Mouse (Mus musculus) gonadal fat pad, adult 2 months (tissue): ENCODE measurements at regions not wholly inside any gene's neighbourhood (a gene's known extent, or its start where the extent isn't known, plus 50 kb on each side); places are given as distances from the start of the nearest gene placed in this dataset.
"Not testable (repeated sequence)": the region's sequence is repeated elsewhere in the genome, so short reads cannot be mapped to it uniquely, and the experiment has no call there.

Experiments
- DNase-seq: peaks from one replicate; pipeline ENCODE4 v3.0.0-alpha.2; 2012; ENCODE audit warnings: low read depth

DNA sequence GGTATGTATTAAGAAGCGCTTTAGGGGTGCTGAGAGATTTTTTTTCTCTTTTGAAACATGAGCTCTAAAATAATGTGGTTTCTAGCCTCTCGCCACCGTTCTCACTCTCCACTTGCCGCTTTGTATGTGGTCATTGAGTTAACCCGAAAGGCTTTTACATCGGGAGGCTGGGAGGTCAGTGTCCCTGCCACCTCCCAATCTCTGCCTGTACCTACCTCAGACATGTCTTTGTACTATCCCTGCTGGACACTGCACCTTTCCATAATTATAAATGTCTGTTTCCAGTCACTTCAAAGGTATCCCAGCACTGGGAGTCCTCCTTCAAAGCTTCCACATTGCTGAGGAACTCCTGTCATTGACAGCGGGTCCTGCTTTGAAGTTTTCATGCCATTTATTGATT lies 347.6 kb upstream of the Tbc1d2b start:
- no peak for DNase-seq

DNA sequence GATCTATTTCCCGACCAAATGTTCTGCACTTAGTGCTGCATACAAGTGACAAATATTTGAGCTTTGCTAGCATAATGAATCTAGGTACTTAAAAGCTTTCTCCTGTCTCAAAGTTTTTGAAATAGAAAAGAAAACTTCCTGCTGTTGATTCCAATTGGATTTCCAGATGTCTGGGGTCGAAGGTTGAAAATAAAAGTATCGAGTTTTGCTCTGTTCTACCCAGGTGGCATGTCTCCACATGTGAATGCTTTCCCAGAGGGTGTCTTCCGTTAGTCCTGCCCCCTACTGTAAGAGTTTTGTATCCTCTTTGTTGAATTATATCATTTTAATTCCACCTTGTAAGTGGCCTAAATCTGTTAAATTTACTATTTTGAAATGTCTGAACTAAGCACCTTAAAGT lies 327.3 kb upstream of the Tbc1d2b start:
- DNase-seq: no peak

DNA sequence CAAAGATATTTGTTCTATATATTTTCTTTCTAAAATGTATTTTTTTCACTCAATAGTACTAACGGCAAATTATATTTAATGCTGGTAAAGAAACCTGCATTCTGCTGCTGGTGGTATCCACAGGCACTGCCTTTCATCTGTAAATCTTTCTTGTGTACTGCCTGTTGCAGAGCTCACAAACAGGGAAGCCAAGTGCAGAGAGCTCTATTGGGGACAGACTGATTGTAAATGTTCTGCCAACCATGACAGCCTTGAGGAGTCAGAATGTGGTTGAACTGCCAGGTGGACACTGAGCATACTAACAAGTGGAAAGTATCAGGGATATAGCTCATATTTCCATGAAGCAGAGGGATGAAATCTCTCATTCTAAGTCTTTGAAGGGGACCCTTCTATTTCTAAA lies 286.1 kb upstream of the Tbc1d2b start:
- DNase-seq: no peak

DNA sequence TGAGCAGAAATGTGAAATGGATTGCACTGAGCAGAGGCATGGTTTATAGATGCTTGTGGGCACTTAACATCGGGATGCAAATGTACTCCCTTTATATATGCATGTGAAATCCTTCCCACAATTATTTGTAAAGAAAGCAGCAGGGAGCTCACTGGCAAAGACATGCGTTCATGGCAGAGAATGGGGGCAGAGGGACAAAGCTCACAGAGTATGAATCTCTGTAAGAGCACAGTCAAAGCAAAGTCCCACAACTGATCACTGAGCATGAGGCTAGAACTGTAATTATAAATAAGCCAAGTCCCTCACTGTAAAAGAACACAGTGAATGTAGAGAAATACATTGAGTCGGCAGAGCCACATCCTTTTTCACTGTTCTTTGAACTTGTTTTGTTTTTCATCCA lies 285.6 kb upstream of the Tbc1d2b start:
- no peak for DNase-seq

DNA sequence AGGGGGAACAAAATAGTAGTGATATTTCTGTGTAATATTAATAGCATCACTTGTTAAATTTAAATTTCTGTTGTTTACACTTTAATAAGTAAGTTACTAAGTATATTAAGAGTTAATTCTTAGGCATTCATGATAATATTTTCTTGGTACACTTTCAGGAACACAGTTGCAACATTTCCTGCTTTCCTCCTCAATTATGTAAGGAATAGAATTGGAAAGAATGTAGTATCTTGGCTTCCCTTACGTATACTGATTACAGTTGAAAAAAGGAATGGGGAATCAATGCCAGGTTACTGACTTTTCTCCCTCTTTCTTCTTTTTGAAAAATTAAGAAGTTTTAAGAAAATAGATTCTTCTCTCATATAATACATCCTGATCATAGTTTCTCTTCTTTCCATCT lies 277.3 kb upstream of the Tbc1d2b start:
- no peak for DNase-seq

DNA sequence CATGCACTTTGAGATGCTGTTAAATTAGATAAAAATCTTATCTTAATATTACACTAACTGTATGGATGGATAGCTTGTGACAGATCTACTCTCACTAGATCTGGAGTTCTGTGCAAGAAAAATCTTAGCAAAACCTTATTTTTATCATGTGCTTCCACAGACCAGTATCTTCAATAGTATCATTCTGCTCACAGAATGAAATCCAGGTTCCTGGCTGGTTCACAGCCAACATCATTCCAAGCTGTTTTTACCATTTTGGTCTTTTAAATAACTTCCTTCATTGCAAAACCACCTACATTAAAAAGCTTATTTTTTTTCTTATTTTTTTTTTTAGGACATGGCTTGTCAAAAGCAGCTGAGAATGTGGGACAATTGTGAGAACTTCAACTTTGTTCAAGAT lies 276.1 kb upstream of the Tbc1d2b start:
- DNase-seq: no peak

DNA sequence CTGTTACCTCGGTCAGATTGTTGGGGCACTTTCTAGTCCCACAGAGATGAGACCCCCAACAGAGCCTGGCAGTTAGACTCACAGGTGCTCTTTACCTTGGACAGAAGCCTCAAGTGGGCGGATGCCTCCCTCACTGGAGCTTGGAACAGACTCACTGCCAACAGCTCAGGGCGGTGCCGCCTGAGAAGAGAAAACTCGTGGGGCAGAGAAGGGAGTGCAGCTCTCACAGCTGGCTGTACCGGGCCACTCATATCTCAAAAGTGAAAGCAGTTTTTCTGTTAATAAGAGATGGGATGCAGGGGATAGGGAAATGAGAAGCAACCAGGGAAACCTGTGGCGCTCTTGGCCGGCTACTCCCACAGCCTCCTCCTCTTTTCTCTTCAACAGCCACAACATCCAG lies 267.1 kb upstream of the Tbc1d2b start:
- DNase-seq: not testable (repeated sequence)

DNA sequence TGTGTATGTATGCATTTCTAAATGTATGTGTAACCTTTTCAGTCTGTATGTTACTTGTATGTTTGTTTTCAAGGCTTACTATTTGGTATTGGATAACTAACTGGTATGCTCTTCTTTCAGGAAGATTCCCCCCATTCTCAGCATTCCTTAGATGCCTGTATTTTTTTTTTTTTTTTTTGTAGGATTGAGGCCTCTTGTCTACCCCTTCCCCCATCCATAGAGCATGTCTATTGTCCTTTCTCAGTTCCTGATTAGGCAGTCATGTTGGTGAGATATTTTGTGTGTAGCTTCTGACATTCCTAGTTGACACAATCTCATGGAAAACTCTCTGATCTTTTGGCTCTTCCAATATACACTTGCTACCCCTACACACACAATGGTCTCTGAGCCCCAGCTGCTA lies 262.8 kb upstream of the Tbc1d2b start:
- no peak for DNase-seq

DNA sequence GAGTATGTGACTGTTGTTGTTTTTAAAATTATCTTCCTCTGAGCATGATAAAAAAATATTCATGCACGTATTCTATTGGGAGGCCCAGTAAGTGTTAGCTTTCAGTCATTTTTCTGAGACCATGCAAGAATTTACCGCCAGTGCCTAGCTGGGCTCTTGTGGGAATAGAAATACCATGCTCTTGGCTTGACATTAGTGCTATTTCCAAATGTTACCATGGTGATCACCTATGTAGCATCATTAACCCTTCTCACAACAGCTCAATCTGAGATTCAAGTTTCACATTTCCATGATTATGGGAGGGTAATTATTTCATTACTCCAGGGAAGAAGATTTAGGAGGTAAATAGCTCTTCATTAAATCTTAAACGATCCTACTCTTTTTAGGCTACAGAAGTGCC lies 250.6 kb upstream of the Tbc1d2b start:
- no peak for DNase-seq

DNA sequence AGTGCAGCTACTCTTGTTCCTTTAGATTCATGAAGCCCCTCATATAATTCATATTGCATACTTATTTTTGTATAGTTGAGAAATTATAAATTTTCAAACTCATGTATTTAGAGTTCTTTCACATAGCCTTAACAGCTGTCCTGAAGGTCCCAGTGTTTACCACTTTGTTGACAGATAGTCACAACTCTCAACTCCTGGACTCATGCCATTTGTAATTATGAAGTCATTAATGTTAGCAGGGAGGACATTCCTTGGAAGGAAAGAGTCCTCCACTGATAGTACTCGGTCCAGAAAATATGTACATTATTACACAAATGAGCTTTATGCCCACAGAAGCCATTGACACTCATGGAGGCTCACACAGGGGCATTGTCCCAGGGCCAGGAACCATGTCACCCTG lies 224.3 kb upstream of the Tbc1d2b start:
- no peak for DNase-seq

DNA sequence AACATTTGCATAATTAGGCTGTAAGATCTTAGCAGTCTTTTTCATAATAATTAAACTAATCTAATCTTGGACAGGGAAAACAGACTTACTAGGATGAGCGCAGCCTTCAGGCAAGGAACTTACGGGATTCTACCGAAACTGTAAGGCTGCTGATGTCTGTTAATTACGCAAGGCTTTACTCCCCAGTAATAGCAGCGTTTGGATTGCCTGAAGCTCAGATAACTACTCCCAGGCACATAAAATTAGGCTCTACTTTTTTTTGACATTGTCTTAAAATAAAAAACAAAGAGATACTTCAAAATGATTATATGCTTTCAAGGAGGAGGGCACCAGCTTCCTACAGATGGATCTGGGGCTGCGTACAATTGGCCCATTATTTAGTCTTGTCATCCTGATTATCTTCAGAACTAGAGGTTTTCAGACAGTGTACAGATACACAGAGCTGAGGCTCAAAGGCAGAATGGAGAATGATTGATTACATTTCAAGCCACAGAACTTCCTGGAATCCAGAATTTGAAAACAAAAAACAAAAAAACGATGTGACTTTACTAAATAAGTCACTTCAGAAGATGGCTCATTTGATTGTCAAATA lies 220.1 kb upstream of the Tbc1d2b start:
- DNase-seq: no peak

DNA sequence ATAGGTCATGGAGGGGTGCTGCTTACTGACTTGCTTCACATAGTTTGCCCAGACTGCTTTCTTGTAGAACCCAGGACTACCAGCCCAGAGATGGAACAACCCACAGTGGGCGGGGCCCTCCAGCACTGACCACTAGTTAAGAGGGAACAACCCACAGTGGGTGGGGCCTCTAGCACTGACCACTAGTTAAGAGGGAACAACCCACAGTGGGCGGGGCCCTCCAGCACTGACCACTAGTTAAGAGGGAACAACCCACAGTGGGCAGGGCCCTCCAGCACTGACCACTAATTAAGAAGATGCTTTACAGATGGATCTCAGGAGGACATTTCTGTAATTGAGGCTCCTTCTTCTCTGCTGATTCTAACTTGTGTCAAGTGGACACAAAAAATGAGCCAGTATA lies 180.0 kb upstream of the Tbc1d2b start:
- no peak for DNase-seq

DNA sequence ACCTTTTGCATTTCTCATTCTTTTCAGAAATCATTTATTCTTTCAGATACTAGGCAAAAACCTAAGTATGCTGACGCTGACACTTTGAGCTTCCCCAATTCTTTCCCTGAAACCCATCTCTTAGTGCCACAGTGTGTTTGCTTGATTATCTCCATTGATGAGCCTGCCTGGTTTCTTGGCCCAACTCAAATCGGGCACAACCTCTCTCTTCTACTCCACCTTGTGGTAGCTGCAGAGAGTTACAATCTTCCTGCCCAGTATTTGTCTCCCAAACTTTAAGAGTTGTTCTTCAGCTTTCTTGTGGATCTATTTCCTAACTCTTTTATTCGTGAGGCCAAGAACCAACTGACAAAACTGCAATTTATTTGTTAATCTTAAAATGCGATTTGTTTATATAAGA lies 176.4 kb upstream of the Tbc1d2b start:
- no peak for DNase-seq

DNA sequence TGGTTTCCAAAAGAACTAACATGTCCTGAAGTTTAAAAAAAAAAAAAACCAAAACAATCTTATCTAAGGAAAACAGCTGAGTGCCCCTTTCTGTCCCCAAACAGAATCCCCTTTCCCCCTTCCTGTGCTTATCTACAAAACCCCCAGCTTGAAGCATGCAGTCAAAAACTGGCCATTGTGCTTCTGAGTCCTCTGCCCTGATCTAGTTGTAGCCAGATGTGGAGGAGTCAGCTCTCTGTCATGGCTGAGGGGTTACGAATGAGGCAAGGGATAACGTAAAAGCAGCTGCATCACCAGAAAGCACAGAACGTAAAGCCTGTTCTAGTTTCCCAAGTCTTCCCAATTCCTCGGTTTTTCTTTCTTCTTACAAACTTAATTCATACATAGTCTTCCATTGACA lies 164.3 kb upstream of the Tbc1d2b start:
- DNase-seq: no peak

DNA sequence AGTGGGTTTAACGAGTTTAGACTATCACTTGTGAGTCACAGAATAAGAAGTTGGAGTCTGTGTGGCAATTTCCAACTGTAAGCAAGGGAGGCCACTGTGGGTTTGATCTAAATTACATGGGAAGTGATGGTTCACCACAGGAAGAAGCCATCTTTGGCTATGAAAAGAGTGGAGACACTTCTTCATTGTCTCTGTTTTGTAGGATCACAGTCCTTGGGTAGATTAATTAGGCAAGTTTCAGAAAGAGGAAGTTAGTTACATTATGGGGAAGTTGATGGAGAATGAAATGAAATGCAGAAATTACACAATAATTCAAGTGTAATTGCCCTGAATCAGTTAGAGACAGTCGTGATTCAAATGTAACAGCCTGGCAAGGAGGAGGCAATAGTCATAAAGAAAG lies 160.3 kb upstream of the Tbc1d2b start:
- DNase-seq: no peak

DNA sequence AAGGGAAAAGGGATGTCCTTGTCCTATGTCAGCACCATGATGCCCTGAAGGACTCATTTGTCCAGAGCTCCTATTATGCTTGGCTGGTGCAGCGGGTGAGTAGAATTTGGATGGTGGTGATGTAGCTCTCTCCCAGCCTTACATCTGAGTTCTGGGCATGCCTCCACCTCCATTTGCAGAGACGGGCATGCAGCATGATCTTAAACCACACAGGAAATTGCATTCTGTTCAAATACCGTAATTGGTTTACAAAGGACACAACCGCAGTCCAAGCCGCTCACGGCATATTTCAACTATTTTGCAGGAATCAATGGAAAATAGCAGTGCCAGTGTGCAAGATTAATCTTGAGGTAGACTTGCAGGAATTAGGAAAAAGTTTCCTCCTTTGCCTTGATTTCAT lies 151.1 kb upstream of the Tbc1d2b start:
- DNase-seq: no peak

DNA sequence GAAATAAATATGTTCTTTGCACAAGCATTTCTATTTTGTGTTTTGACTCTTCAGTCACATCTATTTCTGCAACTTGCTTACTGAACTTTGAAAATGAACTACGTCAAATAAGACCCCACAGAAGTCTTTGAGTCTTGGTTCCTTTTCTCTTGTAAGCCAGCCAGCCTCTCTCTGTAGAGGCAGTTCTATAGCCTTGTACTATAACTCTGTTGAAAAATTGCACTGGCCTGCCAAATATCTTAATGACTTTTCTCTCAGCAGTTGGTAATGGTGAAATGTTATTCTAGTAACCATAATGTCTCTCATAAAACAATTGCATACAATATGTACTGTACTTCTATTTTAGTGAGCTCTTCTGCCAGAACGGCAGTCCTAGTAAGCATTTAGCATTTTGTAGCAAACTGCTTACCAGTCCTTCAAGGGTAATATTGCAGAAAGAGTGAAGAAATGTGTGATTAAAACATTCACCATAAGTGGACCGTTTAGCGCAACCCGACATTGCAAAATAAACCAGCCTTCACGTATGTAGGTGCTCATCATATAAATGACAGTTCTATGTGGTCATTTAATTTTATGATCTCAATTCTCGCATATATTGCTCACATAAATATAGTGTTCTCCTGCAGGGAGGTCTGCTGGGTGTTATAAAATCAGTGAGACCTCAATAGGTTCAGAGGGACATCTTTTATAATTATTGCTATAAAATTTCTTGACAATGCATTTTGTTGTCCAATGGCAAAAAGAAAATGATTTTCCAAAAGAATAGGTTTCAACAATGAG lies 149.3 kb upstream of the Tbc1d2b start:
- no peak for DNase-seq

DNA sequence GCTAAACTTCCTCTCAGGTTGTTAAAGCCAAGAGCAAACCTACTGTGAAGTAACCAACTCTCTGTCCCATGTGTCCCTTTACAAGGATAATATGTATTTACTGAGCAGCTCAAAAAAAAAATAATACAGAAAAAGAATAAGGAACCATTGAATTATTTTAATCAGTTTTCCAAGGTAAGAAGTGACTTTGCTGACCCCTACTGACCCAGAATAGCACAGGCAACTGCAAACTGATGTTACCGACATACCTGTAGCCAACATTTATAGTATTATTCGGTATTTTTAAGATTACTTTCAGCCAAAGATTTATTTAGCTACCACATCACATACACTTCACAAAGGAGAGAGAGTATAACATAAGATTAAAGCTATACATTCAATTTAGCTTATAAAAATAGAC lies 138.2 kb upstream of the Tbc1d2b start:
- no peak for DNase-seq

DNA sequence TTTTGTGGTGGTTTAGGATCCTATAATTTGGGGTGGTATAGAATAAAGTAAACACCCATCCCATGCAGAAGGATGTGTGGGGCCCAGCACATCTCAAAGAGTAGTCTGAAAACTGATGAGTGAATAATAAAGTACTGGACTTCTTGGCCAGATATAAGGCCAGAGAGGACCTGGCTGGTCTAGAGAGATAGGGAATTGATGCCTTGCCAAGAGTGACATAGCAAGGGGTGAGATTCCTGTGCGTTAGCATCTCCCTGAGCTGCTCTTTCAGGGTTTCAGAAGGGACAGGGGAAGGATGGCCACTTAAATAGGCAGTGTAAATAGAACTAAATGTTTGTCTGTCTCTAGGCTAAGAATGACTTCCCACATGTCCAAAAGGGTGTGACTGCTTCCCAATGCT lies 137.0 kb upstream of the Tbc1d2b start:
- DNase-seq: no peak

DNA sequence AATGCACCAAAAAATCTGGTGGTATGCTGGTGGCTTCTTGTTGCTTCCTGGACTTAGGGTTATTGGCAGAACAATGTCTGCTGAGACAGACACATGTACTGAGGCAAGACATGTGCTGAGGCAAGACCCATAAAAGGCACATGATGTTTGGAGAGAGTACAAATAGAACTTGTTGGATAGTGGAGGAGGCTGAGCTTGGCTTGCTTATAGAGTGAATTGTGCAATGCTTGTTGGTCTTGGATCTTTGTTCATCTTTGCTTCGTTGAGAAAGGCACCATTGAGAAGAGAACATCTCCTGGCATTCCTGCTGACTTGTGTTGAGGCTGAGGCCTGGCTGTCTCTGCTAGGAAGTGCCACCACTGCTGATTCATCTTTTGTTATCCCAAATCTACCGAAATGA lies 117.8 kb upstream of the Tbc1d2b start:
- peak; percentile 94 for DNase-seq

DNA sequence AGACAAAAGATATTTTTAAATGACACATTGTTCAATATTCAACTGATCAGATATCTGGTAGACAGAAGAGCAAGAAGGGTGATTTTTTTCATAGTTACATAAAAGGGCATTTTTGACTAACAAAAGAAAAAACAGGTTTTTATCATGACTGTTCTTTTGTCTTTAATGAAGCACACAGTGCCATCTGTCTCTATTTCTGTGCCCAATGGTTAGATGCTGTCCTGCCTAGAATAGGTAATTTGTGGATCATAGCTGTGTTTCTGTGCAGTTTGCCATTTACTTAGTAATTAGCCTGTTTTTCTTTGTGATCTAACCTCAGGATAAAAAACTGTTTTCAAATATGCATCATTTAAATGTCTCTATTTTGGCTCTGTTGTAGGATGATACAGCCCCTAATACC lies 114.4 kb upstream of the Tbc1d2b start:
- no peak for DNase-seq

DNA sequence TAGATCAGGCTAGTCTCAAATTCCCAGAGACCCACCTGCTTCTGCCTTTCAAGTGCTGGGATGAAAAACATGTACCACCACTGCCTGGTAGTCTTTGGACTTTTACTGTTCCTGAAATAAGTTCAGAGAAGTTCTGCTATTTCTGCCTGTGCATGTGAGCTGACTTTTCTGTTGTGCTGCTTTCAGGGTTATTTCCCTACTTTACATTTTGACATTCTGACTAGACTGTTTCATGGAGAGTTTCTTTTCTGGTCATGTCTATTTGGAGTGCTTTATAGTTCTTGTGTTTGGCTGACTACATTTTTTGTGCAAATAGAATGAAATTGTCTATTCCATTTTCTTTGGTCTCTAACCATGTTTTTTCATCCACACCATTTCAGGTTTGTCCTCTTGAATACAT lies 109.5 kb upstream of the Tbc1d2b start:
- no peak for DNase-seq

DNA sequence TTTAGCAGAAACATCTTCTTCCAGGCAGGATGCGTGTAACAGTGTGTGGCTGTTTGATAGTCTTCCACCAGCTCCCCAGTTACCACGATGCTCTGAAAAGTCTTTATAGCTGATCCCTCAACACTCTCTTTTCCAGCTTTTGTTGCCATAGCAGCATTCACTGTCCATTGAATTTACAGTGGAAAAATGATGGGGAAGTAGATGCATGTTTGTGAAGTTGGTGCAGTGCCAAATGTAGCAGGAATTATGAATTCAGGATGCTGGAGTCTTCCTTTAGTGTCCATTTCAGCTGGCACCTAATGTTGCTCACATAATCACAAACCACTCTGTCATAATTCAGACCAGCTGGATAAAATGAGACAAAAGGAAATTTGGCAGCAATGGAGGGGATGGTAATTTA lies 99.0 kb upstream of the Tbc1d2b start:
- DNase-seq: no peak

DNA sequence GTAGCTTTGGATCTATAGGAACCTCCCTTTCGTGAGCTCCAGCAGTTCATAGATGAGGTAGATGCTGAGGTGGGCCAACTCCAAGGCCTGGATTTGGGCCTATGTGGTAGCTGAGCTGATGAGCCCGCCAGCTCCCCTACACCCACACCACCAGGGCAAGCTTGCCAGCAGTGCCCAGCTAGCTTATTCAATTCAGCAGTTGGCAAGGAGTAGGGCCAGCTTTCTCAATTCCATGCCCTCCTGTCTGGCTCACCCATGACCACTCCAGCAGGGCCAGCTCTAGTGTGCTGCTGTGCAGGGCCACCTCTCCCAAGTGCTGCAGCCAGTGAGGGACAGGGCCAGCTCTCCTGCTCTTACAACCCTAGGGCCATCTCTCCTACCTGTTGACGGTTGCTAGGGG lies 97.1 kb upstream of the Tbc1d2b start:
- DNase-seq: no peak
